Mouse (Mus musculus) heart, embryonic 15.5 days (tissue): ENCODE measurements around the gene Sympk. TPM values are rescaled to one million over a fixed set of nuclear protein-coding genes. Genes with fewer than 3 reads are reported as not detected.
A peak's percentile ranks its signal among the peaks of the same experiment; 100 is the strongest.

Experiments
- ATAC-seq: fragments of 200-750 bp; cut with Nextera tagmentation; replicated peaks from 2 replicates; pipeline ENCODE4 v1.8.0; 2017; ENCODE audit warnings: low read depth, moderate TSS enrichment; ENCODE audit not compliant: insufficient number of reproducible peaks, insufficient read depth, low FRiP score
- H3K27ac ChIP-seq: fragments of 300-500 bp; sonication (generic); 2 replicates; pipeline ENCODE4 v1.5.1; 2015; ENCODE audit warnings: mild to moderate bottlenecking, inconsistent platforms
- H3K27me3 ChIP-seq: fragments of 300-500 bp; sonication (generic); 2 replicates; pipeline ENCODE4 v1.6.1; 2015; ENCODE audit warnings: inconsistent platforms
- H3K36me3 ChIP-seq: fragments of 300-500 bp; sonication (generic); 2 replicates; pipeline ENCODE4 v1.6.1; 2015; ENCODE audit warnings: mild to moderate bottlenecking, inconsistent platforms
- H3K4me1 ChIP-seq: fragments of 300-500 bp; sonication (generic); replicated peaks from 2 replicates; pipeline ENCODE4 v1.6.1; 2015; ENCODE audit warnings: inconsistent platforms
- H3K4me2 ChIP-seq: fragments of 300-500 bp; sonication (generic); 2 replicates; pipeline ENCODE4 v1.6.1; 2015; ENCODE audit warnings: inconsistent platforms, mild to moderate bottlenecking, moderate library complexity
- H3K4me3 ChIP-seq: fragments of 300-500 bp; sonication (generic); 2 replicates; pipeline ENCODE4 v1.5.1; 2015; ENCODE audit warnings: mild to moderate bottlenecking, inconsistent platforms
- H3K9ac ChIP-seq: fragments of 300-500 bp; sonication (generic); 2 replicates; pipeline ENCODE4 v1.6.1; 2015; ENCODE audit warnings: mild to moderate bottlenecking, inconsistent platforms
- H3K9me3 ChIP-seq: fragments of 300-500 bp; sonication (generic); replicated peaks from 2 replicates; pipeline ENCODE4 v1.6.1; 2016; ENCODE audit warnings: inconsistent platforms
- WGBS: fragments of 180-500 bp; shearing (Covaris S2); methylation state at CpG from one replicate; pipeline ENCODE4 v1.1.7; 2015; ENCODE audit warnings: mixed read lengths; 5-methylcytosine and 5-hydroxymethylcytosine counted together
- polyA plus RNA-seq: library from polyadenylated mRNA; unstranded; fragments of >200 nt; fragmentation: Nextera tagmentation; extraction: Ambion mirVana; gene quantifications from 2 replicates; pipeline ENCODE4 v1.2.1, GENCODE M21; 2015

The Sympk gene
- polyA plus RNA-seq, 1 experiment from 2014 or later, result 19.6 TPM

GRCm38 (mm10) chr7:19007026-19007977, 16.9 kb upstream of the Sympk start:
- H3K4me2 ChIP-seq, result no peak overlapping the region
- H3K27ac ChIP-seq, result no peak overlapping the region
- ATAC-seq, result no peak
- H3K36me3 ChIP-seq, result peaks cover 22% of the 10 kb centered on the region
- no peak overlapping the region for H3K9ac ChIP-seq
- H3K9me3 ChIP-seq, result no peaks in the 10 kb centered on the region
- H3K4me1 ChIP-seq, result peaks cover 53% of the 10 kb centered on the region
- no peak overlapping the region for H3K4me3 ChIP-seq
- WGBS, result 68% methylated on average over 13 of the region's 13 CpGs
- H3K27me3 ChIP-seq, result no peaks in the 10 kb centered on the region

GRCm38 (mm10) chr7:19010581-19010980, 13.6 kb upstream of the Sympk start:
- H3K9ac ChIP-seq, result no peak overlapping the region
- no peak for ATAC-seq
- no peak overlapping the region for H3K27ac ChIP-seq
- H3K4me2 ChIP-seq, result no peak overlapping the region
- H3K4me1 ChIP-seq, result peaks cover 37% of the 10 kb centered on the region
- H3K36me3 ChIP-seq, result peaks cover 16% of the 10 kb centered on the region
- H3K4me3 ChIP-seq, result no peak overlapping the region
- no peaks in the 10 kb centered on the region for H3K27me3 ChIP-seq
- H3K9me3 ChIP-seq, result no peaks in the 10 kb centered on the region
- 74% methylated on average over 7 of the region's 7 CpGs for WGBS

GRCm38 (mm10) chr7:19012025-19012621, 12.1 kb upstream of the Sympk start:
- WGBS, result under 1% methylated on average over 31 of the region's 31 CpGs
- H3K27ac ChIP-seq, result peak overlapping the region; percentile 75
- no peaks in the 10 kb centered on the region for H3K27me3 ChIP-seq

GRCm38 (mm10) chr7:19012882-19013281, 11.3 kb upstream of the Sympk start:
- no peaks in the 10 kb centered on the region for H3K9me3 ChIP-seq
- H3K9ac ChIP-seq, result no peak overlapping the region
- no peaks in the 10 kb centered on the region for H3K27me3 ChIP-seq
- H3K27ac ChIP-seq, result no peak overlapping the region
- H3K36me3 ChIP-seq, result no peaks in the 10 kb centered on the region
- ATAC-seq, result no peak
- peaks cover 16% of the 10 kb centered on the region for H3K4me1 ChIP-seq
- no peak overlapping the region for H3K4me2 ChIP-seq
- H3K4me3 ChIP-seq, result no peak overlapping the region
- 36% methylated on average over 2 of the region's 2 CpGs for WGBS

More at GRCm38 (mm10) chr7:19012025-19012621, 12.1 kb upstream of the Sympk start:
- Histone ChIP-seq H3K4me3 (peak overlapping the region; percentile 53), H3K4me2 (peak overlapping the region; percentile 92), H3K9me3 (no peaks in the 10 kb centered on the region), H3K36me3 (peaks cover 6% of the 10 kb centered on the region; the same call in 1 of the 2 replicates), H3K9ac (peak overlapping the region; percentile 73), H3K4me1 (peaks cover 22% of the 10 kb centered on the region)
- ATAC-seq, result peak; percentile 51; the same call in 1 of the 2 replicates

GRCm38 (mm10) chr7:19014452-19014851, 9.7 kb upstream of the Sympk start:
- Histone ChIP-seq H3K4me2 (no peak overlapping the region), H3K4me3 (no peak overlapping the region), H3K27me3 (no peaks in the 10 kb centered on the region), H3K9ac (no peak overlapping the region), H3K9me3 (no peaks in the 10 kb centered on the region), H3K27ac (no peak overlapping the region), H3K4me1 (peaks cover 16% of the 10 kb centered on the region), H3K36me3 (no peaks in the 10 kb centered on the region)
- 50% methylated on average over 15 of the region's 15 CpGs for WGBS
- no peak for ATAC-seq

GRCm38 (mm10) chr7:19016042-19016441, 8.1 kb upstream of the Sympk start:
- no peaks in the 10 kb centered on the region for H3K9me3 ChIP-seq
- H3K4me2 ChIP-seq, result no peak overlapping the region
- H3K36me3 ChIP-seq, result no peaks in the 10 kb centered on the region
- no peak overlapping the region for H3K4me3 ChIP-seq
- WGBS, result 84% methylated on average over 4 of the region's 4 CpGs
- peaks cover 19% of the 10 kb centered on the region for H3K4me1 ChIP-seq
- no peak overlapping the region for H3K27ac ChIP-seq
- H3K27me3 ChIP-seq, result peaks cover 11% of the 10 kb centered on the region
- H3K9ac ChIP-seq, result no peak overlapping the region
- no peak for ATAC-seq

- 77% methylated on average over 7 of the region's 7 CpGs for WGBS
- no peak overlapping the region for H3K4me2 ChIP-seq
- no peaks in the 10 kb centered on the region for H3K9me3 ChIP-seq
- no peak overlapping the region for H3K27ac ChIP-seq
- no peaks in the 10 kb centered on the region for H3K36me3 ChIP-seq
- ATAC-seq, result no peak
- no peak overlapping the region for H3K9ac ChIP-seq
- H3K4me3 ChIP-seq, result no peak overlapping the region
- peaks cover 28% of the 10 kb centered on the region for H3K27me3 ChIP-seq
- H3K4me1 ChIP-seq, result peaks cover 6% of the 10 kb centered on the region
These were observed 6.3 kb upstream of the Sympk start for GRCm38 (mm10) chr7:19017909-19018308.

- H3K4me3 ChIP-seq, result no peak overlapping the region
- H3K4me2 ChIP-seq, result no peak overlapping the region
- no peak overlapping the region for H3K27ac ChIP-seq
- peaks cover 26% of the 10 kb centered on the region for H3K4me1 ChIP-seq
- no peaks in the 10 kb centered on the region for H3K9me3 ChIP-seq
- no peak overlapping the region for H3K9ac ChIP-seq
- H3K36me3 ChIP-seq, result no peaks in the 10 kb centered on the region
- H3K27me3 ChIP-seq, result peaks cover 39% of the 10 kb centered on the region
- no peak for ATAC-seq
- whole genome bisulfite sequencing, result 17% methylated on average over 8 of the region's 8 CpGs
These were observed 3.1 kb upstream of the Sympk start for GRCm38 (mm10) chr7:19021048-19021447.

GRCm38 (mm10) chr7:19022189-19022958, 1.8 kb upstream of the Sympk start:
- Histone ChIP-seq H3K4me3 (no peak overlapping the region), H3K9ac (no peak overlapping the region), H3K4me1 (peaks cover 30% of the 10 kb centered on the region), H3K27ac (no peak overlapping the region), H3K36me3 (no peaks in the 10 kb centered on the region), H3K27me3 (peaks cover 39% of the 10 kb centered on the region), H3K9me3 (no peaks in the 10 kb centered on the region), H3K4me2 (no peak overlapping the region)
- no peak for ATAC-seq
- WGBS, result 43% methylated on average over 18 of the region's 18 CpGs

GRCm38 (mm10) chr7:19023357-19023814, 791 bp upstream of the Sympk start, which contains the start of gene Foxa3:
Gene Foxa3 (minus strand): TSS chr7:19023538.
- Histone ChIP-seq H3K9me3 (no peaks in the 10 kb centered on the region), H3K4me3 (peak within 1 kb of the TSS; percentile 99), H3K9ac (peak within 1 kb of the TSS; percentile 95), H3K4me1 (peaks cover 32% of the 10 kb centered on the region), H3K4me2 (peak within 1 kb of the TSS; percentile 89), H3K27ac (peak within 1 kb of the TSS; percentile 75), H3K27me3 (peaks cover 39% of the 10 kb centered on the region), H3K36me3 (0 out of 2 replicates have a peak, but pooled peaks cover 3% of the 10 kb centered on the region)
- WGBS, result 3% methylated on average over 30 of the region's 30 CpGs
- no peak for ATAC-seq
